Mouse (Mus musculus) left cerebral cortex, postnatal 10 days (tissue): ENCODE measurements around the gene Piwil1. TPM values are rescaled to one million over a fixed set of nuclear protein-coding genes. Genes with fewer than 3 reads are reported as not detected.

Experiments
- DNase-seq, 2 experiments: peaks; one replicate each; pipeline ENCODE4 v3.0.0; 2021 to 2022; ENCODE audit warnings: low spot score in 2 of 2, mixed read lengths in 1 of 2; ENCODE audit errors: extremely low spot score in 1 of 2
- intact Hi-C: fragments of 180-260 bp; cut with DNase I; formaldehyde crosslinking; loops from one replicate; pipeline ENCODE4 v1.15.1; 2025
- total RNA-seq, 2 experiments: library from RNA; stranded (reverse); gene quantifications; 2 replicates each; pipeline ENCODE4 v1.2.3; 2021

The Piwil1 gene
- under 1 TPM; 0.20 to 0.39 TPM for total RNA-seq

- intact Hi-C loops: no loop called here
- DNase-seq: no peak
Measured at GRCm38 (mm10) chr5:128702224-128702623, at the start of gene Piwil1. Gene Piwil1, plus strand, starts transcription at chr5:128702524.

- intact Hi-C loops: no loop called here
- DNase-seq: no peak
Measured at GRCm38 (mm10) chr5:128656496-128657135, 45.7 kb upstream of the Piwil1 start.

- DNase-seq: no peak
- intact Hi-C loops: no loop called here
Measured at GRCm38 (mm10) chr5:128660101-128660500, 42.2 kb upstream of the Piwil1 start.

GRCm38 (mm10) chr5:128662881-128663280 lies 39.4 kb upstream of the Piwil1 start:
- no peak for DNase-seq
- intact Hi-C loops: no loop called here

DNA sequence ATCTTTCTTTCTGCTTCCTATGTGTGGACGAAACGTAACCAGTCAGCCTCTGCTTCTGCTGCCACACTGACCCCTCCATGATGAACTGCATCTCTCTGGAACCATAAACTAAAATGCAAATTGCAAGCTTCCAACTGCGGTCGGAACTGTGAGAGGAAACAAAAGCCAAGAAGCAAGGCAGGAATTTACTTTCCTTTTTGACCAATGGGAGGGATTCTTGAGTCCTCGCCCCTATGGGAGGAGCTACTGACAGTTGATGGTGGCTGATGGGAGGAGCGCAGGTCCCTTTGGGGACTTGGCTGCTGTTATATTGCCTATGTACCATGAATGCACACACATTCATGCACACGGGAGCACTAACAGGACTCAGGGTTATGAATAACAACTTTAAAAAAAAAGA lies 38.3 kb upstream of the Piwil1 start:
- no peak for DNase-seq
- intact Hi-C loops: no loop called here

- intact Hi-C loops: no loop called here
Measured at GRCm38 (mm10) chr5:128665045-128665444, 37.3 kb upstream of the Piwil1 start.

GRCm38 (mm10) chr5:128667303-128667702 lies 35.0 kb upstream of the Piwil1 start:
- intact Hi-C loops: no loop called here
- no peak for DNase-seq

More at GRCm38 (mm10) chr5:128665045-128665444, 37.3 kb upstream of the Piwil1 start:
- no peak for DNase-seq

DNA sequence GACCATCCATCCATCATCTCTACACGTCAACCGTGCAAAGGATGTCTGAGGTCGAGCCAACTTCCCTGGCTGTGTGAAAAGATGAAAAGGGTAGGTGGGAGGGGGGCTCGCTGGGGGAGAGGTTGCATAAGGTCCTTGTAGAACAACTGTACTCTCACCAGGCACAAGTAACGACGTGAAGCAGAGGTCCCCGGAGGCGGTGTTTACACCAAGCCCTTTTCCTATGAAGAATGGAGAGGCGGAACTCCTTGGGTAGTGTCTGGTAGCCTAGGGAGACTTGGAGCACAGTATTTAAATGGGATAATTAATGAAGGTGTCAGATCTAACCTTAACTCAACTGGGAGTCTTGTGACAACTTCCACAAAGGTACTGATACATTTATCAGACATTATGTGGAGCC lies 28.2 kb upstream of the Piwil1 start:
- intact Hi-C loops: no loop called here
- DNase-seq: no peak

DNA sequence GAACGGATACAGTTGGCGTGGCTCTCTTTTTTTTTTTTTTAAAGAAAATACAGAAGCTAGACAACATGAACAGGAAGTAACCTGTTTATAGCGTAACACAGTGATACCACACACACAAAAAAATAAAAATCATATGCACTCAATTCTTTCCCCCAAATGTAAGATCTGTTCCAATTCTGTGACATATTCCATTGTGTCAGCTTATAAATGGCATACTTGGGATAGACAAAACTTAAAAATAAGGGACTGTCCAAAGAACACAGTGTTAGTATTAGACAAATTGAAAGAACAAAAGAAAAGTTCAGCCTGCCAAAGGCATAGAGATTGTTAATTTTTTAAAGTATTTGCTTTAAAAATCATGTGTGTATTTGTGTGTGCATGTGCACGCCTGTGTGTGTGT lies 25.0 kb upstream of the Piwil1 start:
- DNase-seq: no peak
- intact Hi-C loops: no loop called here

DNA sequence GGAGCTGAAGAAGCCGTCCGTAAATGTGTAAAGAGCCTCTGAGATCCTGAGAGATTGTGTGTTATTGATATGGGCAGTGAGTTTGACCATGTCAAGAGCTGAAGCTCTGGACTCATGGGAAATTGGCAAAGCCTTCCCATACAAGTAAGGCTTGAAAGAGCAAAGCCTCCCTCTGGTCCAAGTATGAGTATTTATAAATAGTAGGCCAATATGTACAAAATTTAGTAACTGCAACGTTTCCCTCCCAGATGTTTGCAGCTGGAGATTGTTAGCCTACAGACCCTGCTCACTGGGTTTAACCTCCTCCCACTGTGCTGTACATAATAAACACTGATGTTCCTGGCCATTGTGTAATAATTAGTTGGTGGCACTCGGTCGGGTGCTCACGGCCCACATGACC lies 24.5 kb upstream of the Piwil1 start:
- no peak for DNase-seq
- intact Hi-C loops: no loop called here

DNA sequence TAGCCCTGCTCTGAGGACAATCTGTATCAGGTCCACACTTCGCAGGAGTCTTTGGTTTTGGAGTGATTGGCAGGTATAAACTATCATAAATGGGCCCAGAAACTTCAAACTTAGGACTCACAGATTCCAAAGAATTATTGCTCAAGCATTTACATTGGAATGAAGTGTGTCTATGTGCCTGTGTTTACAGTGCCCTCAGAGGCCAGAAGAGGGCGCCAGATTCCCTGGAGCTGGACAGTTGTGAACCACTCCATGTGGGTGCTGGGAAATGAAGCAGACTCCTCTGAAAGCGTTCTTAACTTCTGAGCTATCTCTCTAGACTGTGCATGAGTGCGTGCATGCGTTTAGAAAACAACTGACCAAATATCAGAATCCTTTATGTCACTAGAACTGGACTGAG lies 20.9 kb upstream of the Piwil1 start:
- no peak for DNase-seq
- intact Hi-C loops: no loop called here

DNA sequence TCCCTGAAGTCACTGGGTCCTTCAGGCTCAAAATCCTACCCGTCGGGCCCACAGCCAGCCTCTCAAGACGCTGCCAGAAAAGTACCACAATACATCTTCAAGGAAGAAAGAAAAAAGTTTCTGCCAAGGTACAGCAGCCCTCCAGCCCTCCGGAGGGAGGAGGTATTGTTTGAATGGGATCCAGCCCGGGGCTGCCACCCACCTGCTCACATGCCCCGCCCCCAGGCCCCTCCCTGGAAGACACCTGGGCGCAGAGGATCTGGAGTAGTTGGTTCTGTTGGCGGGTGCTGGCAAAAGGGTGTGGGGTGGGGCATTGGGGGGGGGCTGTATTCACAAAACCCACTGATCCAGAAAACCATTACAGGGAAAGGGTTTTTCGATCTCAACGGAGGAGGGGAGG lies 18.1 kb upstream of the Piwil1 start:
- no peak for DNase-seq

DNA sequence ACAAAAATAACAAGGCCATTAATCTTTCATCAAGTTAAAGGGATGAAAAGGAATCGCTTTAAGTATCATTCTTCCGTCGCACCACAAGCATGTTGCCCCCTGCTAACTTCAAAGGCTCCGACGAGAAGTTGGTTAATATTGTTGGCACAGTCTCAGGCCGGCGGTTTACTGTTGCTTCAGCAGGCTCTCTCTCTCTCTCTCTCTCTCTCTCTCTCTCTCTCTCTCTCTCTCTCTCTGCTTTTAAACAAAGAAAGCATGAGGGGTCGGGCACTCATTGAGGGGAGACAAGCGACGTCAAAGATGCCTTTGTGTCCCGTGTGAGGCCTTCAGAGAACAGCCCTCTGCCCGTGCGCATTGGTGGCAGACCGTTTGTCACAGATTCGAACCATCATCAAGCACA lies 17.7 kb upstream of the Piwil1 start:
- peak in 1 of 2 experiments; percentile 77 for DNase-seq
- intact Hi-C loops: no loop called here

More for the DNA sequence above, 18.1 kb upstream of the Piwil1 start:
- intact Hi-C loops: no loop called here

DNA sequence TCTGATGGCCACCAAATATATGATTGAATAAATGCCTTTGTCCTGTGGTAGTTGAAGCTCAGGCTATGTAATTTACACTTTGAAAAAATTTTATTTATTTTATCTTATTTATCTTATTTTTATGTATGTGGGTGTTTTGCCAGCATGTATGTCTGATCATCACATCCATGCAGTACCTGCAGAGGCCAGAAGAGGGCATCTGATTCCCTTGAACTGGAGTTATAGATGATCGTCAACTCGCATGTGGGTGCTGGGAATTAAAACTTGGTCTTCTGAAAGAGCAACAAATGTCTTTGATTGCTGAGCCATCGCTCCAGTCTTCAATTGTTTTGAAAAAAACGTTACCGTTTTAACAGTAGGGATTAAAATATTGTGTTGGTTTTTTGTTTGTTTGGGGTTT lies 15.2 kb upstream of the Piwil1 start:
- no peak for DNase-seq
- intact Hi-C loops: no loop called here

DNA sequence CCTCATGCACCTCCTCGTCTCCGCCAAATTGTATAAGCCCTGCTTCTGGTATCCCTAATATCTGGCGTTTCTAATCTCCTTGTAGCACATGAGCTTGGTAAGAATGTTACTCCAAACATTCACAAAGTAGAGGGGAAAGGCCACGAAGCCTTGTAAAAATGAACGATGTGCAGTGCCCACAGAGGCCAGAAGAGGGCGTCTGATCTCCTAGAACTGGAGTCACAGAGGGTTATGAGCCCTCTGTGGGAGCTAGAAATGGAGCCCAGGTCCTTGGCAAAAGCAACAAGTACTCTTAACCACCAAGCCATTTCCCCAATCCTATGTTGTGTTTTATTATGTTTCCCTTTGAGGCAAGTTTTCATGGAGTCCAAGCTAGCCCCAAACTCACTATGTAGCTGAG lies 8.2 kb upstream of the Piwil1 start:
- intact Hi-C loops: no loop called here
- DNase-seq: no peak

- intact Hi-C loops: no loop called here
- DNase-seq: no peak
Measured at GRCm38 (mm10) chr5:128694611-128695325, 7.6 kb upstream of the Piwil1 start.

DNA sequence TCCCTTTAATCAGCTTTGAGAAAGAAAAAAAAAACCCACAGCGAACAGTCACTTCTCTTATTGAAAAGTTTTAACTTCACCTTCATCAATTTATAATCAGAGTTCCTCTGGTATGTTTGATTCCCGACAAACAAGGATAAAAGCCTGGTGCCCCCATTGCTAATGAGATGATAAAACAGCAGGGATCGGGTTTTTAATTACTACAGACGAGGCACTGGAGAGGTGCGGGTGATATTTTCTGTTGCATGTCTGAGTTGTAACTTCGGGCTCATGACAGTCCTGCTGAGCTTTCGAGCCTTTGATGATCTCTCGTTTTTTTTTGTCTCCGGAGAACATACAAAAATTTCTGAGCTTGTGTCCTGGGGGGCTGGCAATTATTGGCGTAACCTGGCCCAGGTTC lies 5.5 kb upstream of the Piwil1 start:
- intact Hi-C loops: no loop called here
- DNase-seq: no peak

- intact Hi-C loops: no loop called here
- DNase-seq: no peak
Measured at GRCm38 (mm10) chr5:128700716-128701115, 1.6 kb upstream of the Piwil1 start.

DNA sequence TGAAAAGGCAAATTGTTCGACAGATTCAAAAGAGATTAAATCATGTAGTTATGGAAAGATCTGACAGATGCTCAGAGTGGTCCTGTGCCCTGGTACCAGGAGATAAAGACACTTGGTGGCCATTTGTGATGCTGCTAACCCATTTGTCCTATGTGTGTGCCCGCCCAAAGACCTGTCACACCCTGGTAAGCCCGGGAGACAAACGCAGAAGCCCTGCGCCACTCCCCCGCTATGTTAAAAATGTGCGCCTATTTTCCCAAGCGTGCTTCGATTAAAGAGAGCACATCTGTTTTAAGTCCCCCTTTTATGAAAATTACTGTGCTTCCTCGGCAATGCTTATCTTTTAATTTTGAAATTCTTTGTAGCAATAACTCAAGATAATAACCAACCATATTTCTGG lies 1.4 kb downstream of the Piwil1 start:
- DNase-seq: no peak
- intact Hi-C loops: no loop called here

DNA sequence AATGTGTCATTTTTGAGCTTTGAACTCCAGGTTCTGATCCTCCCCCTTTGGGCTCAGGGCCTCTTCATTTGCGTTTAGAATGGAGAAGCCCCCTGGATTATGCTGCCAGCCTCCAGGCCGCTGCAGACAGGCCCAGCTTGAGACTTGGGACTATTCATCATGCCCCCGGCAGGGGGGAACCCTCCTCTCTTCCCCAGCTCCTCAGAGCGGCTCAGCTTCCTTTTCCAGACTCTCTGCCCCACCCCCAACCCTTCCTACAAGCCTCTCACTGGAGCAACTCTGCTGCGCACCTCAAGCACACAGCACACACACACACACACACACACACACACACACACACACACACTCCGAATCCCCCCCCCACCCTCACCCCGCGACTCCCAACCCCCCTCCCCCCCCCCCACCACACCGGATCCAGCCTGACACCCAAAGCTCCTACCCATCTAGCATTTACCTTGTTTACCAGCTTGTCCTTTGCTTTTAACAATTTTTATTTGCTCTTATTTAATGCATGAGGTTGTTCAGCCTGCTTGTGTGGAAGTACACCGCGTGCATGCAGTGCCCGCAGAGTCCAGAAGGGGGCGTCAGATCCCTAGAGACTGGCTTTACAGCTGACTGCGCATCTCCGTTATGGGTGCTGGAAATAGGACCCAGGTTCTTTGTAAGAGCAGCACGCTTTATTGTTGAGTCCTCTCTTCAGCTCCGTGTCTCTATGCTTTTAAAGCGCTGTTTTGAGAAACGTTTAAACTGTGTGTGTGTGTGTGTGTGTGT lies 2.0 kb downstream of the Piwil1 start:
- peak in 1 of 2 experiments; percentile 58 for DNase-seq

More for the DNA sequence above, 2.0 kb downstream of the Piwil1 start:
- intact Hi-C loops: no loop called here
